Mouse (Mus musculus): Measurements from ENCODE around the gene Skap1. TPM values are rescaled to one million over a fixed set of nuclear protein-coding genes. Genes with fewer than 3 reads are reported as not detected.

Skap1 gene
- 0.20 TPM in 1 of 2 replicates, not detected in the other for total RNA-seq (2023)

DNA sequence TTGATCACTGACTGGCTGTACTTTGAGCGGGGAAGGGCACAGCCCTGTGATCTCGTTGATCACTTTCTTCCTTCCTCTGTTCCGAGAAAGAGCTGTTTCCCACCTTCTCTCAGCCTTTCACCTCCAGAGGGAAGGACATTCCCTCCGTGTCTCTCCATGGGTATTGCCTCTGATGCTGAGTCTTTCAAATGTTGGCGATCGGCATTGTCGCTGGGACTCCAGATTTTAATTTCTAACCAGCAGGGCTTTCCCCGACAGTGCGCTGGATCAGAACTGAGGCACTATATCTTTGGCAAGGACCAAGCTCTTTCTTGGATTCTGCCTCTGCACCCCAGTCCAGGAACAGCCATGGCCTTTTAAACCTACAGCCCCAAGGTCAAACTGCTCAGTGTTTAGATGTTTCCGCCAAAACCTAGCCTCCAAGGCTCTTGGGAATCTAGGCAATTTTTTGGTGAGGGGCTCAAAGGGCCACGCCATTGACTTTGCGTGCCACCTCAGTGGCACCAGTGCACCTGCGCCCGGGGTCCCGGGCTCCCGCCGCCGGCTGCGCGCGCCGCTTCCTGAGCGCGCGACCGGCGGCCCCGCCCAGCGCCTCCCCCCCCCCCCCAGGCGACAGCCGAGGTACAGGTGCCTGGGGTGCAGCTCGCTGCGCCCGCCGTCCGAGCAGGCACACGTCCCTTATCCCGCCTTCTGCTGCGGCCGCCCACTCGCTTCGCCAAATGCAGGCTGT is at the start of gene Skap1:
Gene Skap1 (plus strand): TSS at position 608 of the 730 bp plus-strand sequence.

GRCm38 (mm10) chr11:96776968-96777962 is 312.9 kb downstream of the Skap1 start, which contains the start of gene Snx11:
TSS of gene Snx11 (minus strand) at chr11:96777559.

GRCm38 (mm10) chr11:96788871-96789795 is 324.7 kb downstream of the Skap1 start, which contains the start of gene Cbx1:
TSS of gene Cbx1 (plus strand) at chr11:96789127.

Other genes with a start within 250 kb of the Skap1 start
- not detected in 2 replicates for gene Hoxb9, start 193.1 kb upstream of the Skap1 start, total RNA-seq (2023)
- gene Hoxb8, start 182.7 kb upstream of the Skap1 start, total RNA-seq (2023), result not detected in 2 replicates
- not detected in 2 replicates for gene Hoxb7, start 178.0 kb upstream of the Skap1 start, total RNA-seq (2023)
- gene Hoxb6, start 172.1 kb upstream of the Skap1 start, total RNA-seq (2023), result not detected in 2 replicates
- gene Hoxb5, start 161.3 kb upstream of the Skap1 start, total RNA-seq (2023), result not detected in 2 replicates
- gene Hoxb4, start 146.3 kb upstream of the Skap1 start, total RNA-seq (2023), result 2.0 and 2.7 TPM in 2 replicates
- gene Hoxb3, start 141.3 kb upstream of the Skap1 start, total RNA-seq (2023), result 0.51 and 0.98 TPM in 2 replicates
- gene Hoxb2, start 114.1 kb upstream of the Skap1 start, total RNA-seq (2023), result not detected in 2 replicates
- 0.51 and 0.75 TPM in 2 replicates for gene Hoxb1, start 98.8 kb upstream of the Skap1 start, total RNA-seq (2023)

Measured in neutrophil, adult 65 days (primary cell).